Mouse (Mus musculus): ENCODE data around the gene Srcap.
A peak's percentile ranks its signal among the peaks of the same experiment; 100 is the strongest.
"Not testable (repeated sequence)": the region's sequence is repeated elsewhere in the genome, so short reads cannot be mapped to it uniquely, and the experiment has no call there.

Srcap gene

DNA sequence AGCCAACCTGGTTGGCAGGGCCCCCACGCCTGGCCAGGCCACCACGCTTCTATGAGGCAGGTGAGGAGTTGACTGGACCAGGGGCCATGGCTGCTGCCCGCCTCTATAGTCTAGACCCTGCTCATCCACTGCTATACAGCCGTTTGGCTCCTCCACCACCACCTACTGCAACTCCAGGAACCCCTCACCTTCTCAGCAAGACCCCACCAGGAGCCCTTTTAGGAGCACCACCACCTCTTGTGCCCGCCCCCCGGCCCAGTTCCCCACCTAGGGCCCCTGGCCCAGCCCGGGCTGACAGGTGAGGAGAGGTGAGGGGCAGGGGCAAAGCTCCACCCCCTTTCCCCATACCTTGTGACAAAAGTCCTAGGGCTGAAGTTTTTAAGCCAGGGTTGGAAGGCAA, 21.8 kb upstream of the Srcap start:
- DNase-seq (ENCODE audit: low spot score in 2 of 2) = no peak

DNA sequence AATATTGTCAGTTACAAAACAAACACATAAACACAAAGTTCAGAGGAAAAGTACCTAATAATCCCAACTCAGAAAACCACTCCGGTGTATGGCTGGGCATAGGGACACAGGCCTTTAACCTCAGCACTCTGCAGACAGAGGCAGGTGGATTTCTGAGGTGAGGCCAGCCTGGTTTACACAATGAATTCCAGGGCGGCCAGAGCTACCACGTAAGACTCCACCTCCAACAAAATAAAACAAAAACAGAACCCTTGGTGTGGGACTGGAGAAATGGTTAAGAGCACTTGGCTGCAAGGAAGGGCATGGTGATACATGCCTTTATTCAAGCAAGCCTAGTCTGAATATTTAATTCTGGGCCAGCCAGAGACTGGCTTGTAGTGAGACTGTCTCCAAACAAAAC, 19.9 kb upstream of the Srcap start:
- DNase-seq (ENCODE audit: low spot score in 2 of 2) = no peak

DNA sequence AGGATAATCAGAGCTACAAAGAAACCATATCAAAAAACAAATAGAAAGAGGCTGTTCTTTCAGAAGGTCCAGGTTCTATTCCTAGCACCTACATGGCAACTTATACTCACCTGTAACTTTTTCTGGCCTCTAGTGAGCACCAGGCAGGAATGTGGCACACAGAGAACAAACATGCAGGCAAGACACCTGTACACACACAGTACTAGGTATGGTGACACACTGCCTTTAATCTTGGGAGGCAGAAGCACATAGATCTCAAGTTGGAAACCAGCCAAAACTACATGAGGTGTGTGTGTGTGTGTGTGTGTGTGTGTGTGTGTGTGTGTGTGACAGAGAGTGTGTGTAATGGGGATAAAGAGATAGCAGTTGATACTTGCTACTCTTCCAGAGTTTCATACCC, 17.1 kb upstream of the Srcap start:
- no peak for DNase-seq (ENCODE audit: low spot score in 2 of 2)

DNA sequence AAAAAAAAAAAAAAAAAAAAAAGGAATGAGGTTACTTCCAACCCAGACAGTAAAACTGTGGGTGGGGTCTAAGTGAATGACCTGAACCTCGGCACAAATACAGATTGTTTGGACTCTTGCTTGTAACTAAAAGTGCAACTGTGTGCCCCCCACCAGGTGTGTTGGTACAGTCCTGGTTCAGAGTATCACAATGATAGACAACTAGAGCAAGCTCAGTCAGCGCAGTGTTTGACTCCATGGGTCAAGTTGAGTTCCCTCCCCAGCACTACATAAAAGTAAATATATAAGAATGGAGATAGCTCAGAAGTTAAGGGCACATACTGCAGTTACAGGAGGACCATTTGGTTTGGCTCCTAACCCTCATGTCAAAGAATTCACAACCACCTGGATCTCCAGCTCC, 14.4 kb upstream of the Srcap start:
- no peak for DNase-seq (ENCODE audit: low spot score in 2 of 2)

DNA sequence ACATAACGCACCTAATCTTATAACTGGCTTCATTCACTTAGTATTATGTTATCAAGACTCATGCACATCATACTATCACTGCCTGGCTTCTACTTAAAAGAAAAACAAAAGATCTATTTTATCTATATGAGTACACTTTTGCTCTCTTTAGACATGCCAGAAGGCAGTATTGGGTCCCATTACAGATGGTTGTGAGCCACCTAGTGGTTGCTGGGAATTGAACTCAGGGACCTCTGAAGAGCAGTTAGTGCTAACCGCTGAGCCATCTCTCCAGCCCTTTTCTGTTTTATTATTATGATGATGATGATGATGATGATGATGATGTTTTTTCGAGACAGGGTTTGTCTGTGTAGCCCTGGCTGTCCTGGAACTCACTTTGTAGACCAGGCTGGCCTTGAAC, 13.4 kb upstream of the Srcap start:
- peak; percentile 57 to 63 for DNase-seq (ENCODE audit: low spot score in 2 of 2)

DNA sequence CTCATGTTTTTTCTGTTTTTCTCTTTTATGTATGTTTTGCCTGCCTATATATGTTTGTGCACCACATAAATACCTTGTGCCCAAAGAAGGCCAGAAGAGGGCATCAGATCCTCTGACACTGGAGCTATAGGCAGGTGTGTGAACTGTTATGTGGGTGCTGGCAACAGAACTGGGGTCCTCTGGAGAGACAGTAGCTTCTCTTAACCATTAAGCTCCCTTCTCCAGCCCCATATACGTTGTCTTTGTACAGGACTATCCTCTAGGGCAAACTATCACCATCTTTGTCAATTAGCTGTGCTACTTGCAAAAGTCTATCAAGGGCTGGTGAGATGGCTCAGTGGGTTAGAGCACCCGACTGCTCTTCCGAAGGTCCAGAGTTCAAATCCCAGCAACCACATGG, 3.5 kb upstream of the Srcap start:
- DNase-seq (ENCODE audit: low spot score in 2 of 2) = no peak

DNA sequence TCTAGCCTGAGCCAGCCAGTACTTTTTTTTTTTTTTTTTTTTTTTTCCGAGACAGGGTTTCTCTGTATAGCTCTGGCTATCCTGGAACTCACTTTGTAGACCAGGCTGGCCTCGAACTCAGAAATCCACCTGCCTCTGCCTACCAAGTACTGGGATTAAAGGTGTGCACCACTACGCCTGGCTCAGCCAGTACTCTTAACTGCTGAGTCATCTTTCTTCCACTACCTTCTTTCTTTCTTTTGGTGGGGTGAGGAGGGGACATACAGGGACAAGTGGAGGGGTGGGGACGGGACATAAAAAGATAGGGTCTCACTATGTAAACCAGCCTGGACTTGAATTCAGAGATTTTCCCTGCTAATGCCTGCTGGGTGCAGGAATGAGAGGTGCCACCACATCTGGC, 2.0 kb upstream of the Srcap start:
- not testable (repeated sequence) for DNase-seq (ENCODE audit: low spot score in 2 of 2)

DNA sequence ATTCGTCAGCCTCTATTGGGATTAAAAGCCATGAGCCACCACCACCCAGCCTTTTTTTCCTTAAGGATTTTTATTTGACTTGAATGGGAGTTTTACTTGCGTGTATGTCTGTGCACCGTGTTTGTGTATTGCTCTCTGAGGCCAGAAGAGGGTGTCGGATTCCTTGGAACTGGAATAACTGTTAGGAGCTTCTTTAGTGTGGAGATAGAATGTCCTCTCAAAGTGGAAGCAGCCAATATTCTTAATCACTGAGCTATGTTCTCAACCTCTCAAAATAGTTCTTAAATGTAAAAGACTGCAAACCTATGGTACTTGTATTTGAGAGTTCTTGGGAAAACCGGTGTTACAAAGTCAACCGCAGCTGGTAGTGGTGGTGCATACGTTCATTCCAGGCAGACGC, 542 bp upstream of the Srcap start:
- no peak for DNase-seq (ENCODE audit: low spot score in 2 of 2)

DNA sequence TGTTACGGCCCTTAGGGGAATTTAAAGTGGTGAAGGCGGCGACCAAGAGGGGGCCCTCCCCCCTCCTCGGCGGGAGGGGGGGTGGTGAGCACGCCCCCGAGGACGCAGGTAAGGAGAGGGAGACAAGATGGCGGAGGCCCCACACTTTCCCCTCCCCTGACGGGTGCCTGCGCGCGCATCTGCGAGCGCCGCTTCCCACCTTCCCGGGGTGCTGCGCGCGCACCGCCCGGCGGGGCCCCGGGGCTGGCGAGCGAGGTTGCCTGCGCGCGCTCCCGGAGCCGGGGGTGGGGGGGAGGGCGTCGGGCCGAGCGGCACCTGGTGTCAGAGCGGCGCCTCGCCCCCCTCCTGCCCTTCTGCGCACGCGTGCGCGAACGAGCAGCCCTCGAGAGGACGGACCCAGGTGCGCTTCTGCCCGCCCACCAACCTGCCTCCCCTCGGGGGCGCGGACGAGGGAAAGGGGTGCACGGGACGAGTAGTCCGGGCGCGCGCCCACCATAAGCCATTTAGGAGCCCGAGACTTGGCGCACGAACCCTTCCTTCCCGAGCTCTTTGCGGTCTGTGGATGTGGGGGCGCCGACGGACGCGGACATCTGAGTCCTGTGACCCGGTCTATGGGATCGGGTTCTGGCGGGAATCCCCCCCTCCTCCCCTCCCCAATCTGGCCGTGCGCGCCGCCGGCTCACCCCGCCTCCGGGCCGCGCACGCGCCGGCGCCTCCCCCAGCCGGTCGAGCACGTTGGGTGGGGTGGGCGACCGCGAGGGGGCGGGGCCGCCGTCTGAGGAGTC, 640 bp downstream of the Srcap start:
- peak; percentile 92 to 94 for DNase-seq (ENCODE audit: low spot score in 2 of 2)

DNA sequence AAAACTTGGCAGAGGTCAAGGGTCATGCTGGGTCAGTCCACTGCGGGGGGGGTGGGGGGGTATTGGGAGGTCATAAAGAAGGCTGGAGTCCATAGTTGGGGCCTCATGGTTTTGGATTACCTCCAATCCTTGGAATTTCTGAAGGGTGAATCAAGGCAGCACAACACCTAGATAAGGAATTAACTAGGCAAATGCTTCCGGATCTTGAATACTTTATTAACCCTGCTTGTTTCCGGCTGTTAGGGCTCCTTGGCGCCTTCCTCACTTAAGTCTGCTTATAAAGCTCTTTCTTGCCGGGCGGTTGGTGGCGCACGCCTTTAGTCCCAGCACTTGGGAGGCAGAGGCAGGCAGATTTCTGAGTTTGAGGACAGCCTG, 1.2 kb downstream of the Srcap start:
- peak; percentile 33 to 44 for DNase-seq (ENCODE audit: low spot score in 2 of 2)

DNA sequence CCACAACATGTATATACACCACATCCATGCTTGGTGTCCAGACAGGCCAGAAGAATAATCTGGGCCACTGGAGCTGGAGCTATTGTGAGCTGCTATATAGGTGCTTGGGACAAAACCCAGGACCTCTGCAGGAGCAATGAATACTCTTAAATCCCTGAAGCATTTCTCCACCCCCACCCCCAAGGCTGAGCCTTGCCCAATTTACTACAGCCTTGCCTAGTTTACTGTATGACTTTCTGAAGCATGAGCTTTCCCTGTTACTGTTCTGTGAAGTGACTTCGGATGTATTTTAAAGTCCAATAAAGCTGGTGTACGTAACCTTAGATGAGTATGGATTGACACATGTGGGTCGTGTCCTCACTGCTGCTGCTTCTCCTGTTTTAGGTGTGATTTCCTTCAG, 2.0 kb downstream of the Srcap start:
- DNase-seq (ENCODE audit: low spot score in 2 of 2) = no peak

DNA sequence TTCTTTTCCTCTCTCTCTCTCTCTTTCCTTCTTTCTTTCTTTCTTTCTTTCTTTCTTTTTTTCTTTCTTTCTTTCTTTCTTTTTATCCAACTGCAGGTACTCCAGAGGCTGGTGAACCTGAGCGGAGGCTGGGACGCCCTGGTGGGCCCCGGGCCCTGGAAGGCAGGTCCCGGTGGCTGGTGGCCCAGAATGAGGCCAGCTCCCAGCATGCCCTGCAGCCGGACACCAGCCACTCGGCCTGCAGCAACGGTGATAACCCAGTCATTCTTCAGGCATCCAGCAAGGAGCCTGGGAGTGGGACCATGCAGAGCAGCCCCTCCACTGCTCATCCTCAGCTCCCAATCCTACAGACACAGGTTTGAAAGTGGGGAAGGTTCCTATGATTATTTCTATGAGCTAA, 4.1 kb downstream of the Srcap start:
- no peak for DNase-seq (ENCODE audit: low spot score in 2 of 2)

DNA sequence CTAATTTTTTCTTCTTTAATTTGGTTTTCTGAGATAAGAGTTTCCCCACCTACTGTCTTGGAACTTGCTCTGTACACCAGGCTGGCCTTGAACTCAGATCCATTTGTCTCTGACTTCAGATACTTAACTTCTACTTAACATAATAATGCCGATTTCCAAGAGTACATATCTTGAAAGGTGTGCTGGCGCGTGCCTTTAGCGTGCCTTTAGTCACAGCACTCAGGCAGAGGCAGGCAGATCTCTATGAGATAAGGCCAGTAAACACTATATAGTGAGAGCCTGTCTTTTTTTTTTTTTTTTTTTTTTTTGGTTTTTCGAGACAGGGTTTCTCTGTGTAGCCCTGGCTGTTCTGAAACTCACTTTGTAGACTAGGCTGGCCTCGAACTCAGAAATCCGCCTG, 4.6 kb downstream of the Srcap start:
- no peak for DNase-seq (ENCODE audit: low spot score in 2 of 2)

DNA sequence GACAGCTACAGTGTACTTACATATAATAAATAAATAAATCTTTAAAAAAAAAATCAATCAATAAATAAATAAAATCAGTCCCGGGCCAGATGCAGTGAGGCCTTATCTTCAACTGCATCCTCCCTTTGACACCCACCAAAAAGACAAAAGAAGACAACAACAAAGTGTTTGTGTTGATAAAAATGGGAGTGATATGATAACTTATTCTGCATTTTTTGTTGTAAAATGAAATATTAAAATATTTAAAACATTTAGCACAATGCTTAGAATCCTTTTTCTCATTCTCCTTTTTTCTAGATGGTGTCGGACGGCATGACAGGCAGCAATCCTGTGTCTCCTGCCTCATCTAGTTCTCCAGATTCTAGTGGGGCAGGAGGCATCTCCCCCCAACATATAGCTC, 7.5 kb downstream of the Srcap start, which contains the start of gene Gm42715:
Gene Gm42715 (plus strand): TSS at position 301 of the 400 bp plus-strand sequence.
- no peak for DNase-seq (ENCODE audit: low spot score in 2 of 2)

DNA sequence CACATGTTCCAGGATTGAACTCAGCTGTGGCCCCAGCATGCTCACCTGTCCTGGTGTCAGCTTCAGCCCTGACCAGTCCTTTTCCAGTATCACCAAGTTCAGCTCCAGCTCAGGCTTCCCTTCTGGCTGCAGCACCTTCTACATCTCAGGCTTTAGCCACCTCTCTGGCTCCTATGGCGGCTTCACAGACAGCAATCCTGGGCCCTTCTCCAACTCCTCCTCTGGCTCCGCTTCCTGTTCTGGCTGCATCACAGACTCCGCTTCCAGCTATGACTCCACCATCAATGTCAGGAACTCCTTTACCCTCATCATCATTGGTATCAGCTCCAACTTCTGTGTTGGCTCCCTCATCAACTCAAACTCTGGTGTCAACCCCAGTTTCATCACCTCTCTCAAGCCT, 29.9 kb downstream of the Srcap start:
- DNase-seq (ENCODE audit: low spot score in 2 of 2) = no peak

DNA sequence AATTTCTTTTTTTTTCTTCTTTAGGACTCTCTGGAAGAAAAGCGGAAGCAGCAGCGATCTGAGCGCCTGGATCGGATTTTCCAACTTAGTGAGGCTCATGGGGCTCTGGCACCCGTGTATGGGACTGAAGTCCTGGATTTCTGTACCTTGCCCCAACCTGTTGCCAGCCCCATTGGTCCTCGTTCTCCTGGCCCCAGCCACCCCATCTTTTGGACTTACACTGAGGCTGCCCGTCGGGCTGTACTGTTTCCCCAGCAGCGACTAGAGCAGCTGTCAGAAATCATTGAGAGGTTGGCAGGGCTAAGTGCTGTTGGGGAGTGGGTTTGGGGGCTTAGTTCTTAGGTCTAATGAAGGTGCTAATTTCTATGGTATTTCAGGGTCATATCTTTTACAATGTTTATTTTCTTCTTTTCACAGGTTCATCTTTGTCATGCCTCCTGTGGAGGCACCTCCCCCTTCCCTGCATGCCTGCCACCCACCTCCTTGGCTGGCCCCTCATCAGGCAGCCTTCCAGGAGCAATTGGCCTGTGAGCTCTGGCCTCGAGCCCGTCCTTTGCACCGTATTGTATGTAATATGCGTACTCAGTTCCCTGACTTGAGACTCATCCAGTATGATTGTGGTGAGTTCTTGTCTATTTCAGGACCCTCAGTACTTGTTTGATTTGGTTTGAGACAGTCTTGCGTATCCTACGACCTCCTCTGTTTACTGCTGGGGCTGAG, 37.5 kb downstream of the Srcap start:
- DNase-seq (ENCODE audit: low spot score in 2 of 2) = no peak

DNA sequence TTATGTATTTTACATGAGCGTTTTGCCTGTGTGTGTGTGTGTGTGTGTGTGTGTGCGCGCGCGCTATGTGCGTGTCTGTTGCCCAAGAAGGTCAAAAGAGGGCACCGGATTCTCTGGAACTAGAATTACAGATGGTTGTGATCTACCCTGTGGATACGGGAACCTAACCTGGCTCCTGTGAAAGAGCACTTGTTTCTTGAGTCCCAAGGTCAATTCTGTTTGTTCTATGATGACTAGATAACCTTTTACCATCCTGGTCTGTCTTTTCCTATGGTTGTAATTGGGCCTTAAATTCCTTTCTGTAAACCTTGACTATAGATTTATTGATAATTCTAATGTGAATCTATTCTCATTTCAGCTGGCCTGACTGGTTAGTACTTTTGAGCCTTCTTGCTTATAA, 39.8 kb downstream of the Srcap start:
- no peak for DNase-seq (ENCODE audit: low spot score in 2 of 2)

DNA sequence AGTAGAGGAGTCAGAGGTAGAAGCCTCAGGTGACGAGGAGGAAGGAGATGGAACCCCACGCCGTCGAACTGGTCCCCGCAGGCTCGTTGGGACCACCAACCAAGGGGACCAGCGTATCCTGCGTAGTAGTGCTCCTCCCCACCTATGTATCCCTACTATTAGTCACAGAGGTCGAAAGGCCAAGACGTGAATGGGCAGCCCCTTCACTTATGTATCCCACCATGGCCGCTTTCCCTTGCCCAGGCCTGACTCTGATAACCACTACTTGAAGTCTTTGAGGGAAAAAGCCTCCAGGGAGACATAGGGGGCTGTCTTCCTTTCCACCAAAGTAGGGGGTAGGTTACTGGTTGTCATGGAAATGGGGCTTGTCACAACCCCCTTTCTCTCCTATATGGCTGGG, 48.8 kb downstream of the Srcap start:
- DNase-seq (ENCODE audit: low spot score in 2 of 2) = no peak

DNA sequence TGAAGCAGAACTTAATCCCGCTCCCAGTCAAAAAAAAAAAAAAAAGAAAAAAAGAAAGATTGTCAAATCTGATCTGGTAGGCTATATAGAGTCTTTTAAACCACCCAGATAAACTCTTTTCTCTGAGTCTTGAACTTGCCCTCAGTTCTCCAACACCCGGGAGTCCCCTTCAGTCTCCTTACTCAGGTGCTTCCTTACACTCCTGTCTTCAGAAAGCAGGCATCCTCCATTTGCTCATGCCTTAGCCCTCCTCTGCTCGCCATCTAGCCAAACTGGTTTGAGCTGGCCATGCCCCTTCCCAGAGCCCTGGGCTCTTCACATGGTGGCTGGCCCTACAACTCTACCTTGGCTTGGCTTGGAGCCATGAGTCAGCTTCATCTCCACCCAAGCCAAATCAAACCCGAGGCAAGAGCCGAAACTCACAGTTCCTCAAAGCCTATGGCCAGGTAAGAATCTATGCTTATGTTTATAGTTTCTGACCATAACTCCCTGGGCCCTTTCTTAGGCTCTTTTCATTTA, 49.6 kb downstream of the Srcap start, which contains the start of gene Tmem265:
Gene Tmem265 (plus strand): TSS at position 51 of the 519 bp plus-strand sequence.
- DNase-seq (ENCODE audit: low spot score in 2 of 2) = no peak

DNA sequence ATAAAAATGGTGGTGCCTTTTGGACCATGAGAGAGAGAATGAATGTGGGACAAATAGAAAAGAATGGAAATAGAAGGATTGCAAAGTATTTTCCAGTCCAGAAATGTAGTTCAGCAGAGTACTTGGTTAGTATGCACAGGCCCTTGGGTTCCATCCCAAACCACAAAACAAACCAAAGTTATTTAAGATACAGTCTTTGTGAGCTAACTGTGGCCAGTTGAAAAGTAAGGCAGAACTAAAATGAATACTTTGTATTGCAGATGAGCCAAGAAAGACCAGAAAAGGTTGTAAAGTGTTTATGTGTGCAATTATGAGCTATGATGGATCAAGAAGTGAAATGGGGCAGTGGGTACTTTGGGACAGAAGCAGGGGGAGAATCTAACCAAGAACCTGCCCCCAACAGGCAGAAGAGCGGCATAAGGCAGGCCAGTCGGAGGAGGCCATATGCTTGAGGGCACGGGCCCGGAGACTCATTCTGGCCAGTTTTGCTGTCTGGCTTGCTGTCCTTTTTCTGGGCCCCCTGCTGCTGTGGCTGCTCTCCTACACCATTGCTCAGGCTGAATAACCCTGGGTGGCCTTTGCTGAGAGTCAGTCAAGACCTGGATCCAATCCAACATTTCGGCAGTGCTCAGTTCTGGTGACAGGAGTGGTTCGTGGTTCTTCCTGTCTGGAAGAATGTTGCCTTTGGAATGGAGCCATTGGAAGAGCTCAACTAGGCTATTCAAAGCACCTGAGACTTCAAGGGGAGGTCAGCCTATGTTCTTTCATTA, 52.8 kb downstream of the Srcap start:
- no peak for DNase-seq (ENCODE audit: low spot score in 2 of 2)

DNA sequence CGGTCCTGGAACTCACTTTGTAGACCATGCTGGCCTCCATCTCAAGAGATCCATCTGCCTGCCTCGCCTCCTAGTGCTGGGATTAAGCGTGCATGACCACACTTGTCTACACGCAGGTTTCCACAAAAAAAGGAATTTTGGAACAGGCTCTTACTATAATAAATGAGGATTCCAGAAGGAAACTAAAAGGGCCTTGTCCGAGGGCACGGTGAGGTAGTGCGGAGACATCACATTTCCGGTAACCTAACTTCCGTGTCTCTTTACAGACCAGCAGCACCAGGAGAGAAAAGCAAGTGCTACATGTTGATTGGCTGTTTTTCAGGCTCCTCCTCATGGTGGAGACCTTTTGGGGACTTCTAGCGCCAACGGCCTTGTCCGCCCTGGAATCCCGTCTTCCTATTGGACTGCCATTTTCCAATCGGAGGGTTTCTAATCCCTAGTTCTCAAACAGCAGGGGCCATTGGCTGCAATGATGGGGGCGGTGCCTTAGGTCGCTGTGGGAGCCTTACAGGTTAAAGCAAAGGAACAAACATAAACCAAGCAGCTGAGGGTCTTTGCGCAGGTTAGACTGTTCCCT, 61.2 kb downstream of the Srcap start, which contains the start of gene Phkg2:
Gene Phkg2 (plus strand): TSS at position 446 of the 577 bp plus-strand sequence.
- DNase-seq (ENCODE audit: low spot score in 2 of 2) = peak; percentile 96 to 97

DNA sequence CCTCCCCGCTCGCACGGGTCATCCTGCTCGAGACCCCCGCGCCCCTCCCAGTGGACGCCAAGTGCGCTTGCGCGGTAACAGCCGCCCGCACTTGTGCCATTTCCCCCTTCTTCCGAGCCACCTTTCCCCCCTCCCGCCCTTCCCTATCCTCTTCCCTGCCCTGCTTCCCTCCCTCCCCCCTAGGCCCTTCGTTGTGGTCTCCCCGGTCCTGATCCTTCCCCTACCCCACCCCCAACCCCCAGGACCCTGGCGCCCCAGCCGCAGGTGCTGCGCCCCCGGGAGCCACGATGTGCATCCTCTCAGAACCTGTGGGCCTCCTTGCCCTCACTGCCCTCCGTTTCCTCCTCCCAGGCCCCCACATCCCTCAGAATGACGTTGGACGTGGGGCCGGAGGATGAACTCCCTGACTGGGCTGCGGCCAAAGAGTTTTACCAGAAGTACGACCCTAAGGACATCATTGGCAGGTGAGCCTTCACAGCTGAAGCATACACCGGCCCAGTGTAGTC, 61.8 kb downstream of the Srcap start:
- DNase-seq (ENCODE audit: low spot score in 2 of 2) = no peak
